Mouse (Mus musculus) kidney, adult 2 months (tissue): Measurements from ENCODE around the gene Il12a.

Experiments used
- CTCF ChIP-seq: fragments of 200-500 bp; conservative IDR thresholded peaks from 2 replicates; pipeline ENCODE4 v1.5.1; 2011; ENCODE audit warnings: low read depth, mild to moderate bottlenecking, control low read depth, low read length, moderate library complexity, mixed read lengths; ENCODE audit not compliant: insufficient read depth, insufficient read length
- POLR2A ChIP-seq: fragments of 200-500 bp; IDR thresholded peaks from one replicate; pipeline ENCODE4 v1.6.1; 2011; ENCODE audit warnings: low read depth, low read length, control low read depth

GRCm38 (mm10) chr3:68698601-68699000, 8.2 kb downstream of the Il12a start:
- TF ChIP-seq POLR2A (no peak), CTCF (no peak)
